Mouse (Mus musculus) gastrocnemius, postnatal 25 days (tissue): ENCODE measurements around the gene Cckbr. TPM values are rescaled to one million over a fixed set of nuclear protein-coding genes. Genes with fewer than 3 reads are reported as not detected.
A peak's percentile ranks its signal among the peaks of the same experiment; 100 is the strongest.

ENCODE experiments used
- DNase-seq: peaks from one replicate; pipeline ENCODE4 v3.0.0; 2022
- long read RNA-seq, 2 experiments: library from polyadenylated mRNA; stranded (forward); transcript quantifications; one replicate each; pipeline ENCODE4 v2.0.0; 2021
- total RNA-seq, 2 experiments: library from RNA; stranded (reverse); gene quantifications; 1 replicate in 1 of 2; 2 replicates in 1 of 2; pipeline ENCODE4 v1.2.3; 2021

The Cckbr gene
- not detected for total RNA-seq
- long read RNA-seq, experiment 1 = 0 reads
- long read RNA-seq, experiment 2 = 0 reads

DNA sequence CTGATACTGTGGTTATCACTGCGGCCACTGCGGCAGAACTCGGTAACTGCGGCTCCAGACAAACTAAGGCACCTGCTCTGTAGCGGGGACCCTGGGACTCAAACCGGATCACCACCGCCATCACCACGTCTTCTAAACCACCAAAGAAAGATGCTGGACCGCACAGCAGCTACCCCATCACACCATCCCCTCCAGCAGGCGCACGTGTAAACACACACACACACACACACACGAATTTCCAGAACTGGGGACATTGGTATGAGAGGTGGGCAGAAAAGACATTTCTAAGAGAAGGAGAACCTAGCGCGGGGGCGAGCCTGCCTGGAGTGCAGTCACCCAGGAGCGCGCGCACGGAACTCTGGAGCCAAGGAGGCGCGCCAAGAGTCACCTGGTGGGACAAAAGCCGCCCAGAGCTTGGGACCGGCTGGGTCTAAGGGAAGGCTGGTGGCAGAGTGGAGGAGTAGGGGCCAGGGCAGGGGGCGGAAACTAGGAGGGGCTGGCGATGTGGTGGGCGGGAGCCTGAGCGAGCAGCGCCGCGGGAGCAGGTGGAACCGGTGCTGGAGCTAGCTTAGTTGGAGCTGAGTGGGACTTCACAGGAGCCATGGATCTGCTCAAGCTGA, at the start of gene Cckbr:
Cckbr (plus strand) TSS at position 308 of the 620 bp plus-strand sequence.
- no peak for DNase-seq

DNA sequence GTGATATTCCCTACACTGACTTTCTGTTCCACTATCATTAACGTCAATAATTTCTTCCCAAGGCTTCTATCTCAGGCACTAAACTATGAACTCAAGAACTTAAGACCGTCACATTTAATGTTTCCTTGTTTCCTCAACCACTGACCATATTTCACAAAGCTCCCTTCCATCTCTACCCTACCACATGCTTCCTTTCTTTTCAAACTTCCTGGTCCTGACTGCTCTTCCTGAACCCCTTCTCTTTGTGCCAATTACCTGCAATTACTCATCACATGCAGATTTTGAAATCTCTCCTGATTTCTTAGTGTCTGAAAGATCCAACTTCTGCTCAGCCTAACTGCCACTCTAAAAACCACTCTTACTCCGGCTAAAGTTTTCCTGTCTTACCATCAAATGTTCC, 45.2 kb upstream of the Cckbr start:
- DNase-seq = no peak

DNA sequence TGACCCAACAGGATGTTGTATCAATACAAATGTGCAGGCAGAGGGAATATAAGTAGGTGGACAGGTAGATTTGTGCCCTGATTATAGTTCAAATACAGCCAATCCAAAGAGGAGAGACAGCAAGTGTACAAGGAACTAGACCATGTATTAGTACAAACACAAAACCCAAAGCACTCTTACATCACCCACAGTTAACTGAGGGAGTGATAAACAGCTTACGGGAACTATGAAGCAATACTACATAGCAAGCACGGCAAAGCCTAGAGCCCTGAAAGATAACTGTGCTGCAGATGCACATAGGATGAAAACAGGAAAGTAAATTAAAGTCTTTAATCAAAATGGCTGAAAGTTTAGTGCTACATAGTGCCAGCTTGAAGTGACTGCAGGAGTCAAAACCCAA, 37.8 kb upstream of the Cckbr start:
- DNase-seq = no peak

DNA sequence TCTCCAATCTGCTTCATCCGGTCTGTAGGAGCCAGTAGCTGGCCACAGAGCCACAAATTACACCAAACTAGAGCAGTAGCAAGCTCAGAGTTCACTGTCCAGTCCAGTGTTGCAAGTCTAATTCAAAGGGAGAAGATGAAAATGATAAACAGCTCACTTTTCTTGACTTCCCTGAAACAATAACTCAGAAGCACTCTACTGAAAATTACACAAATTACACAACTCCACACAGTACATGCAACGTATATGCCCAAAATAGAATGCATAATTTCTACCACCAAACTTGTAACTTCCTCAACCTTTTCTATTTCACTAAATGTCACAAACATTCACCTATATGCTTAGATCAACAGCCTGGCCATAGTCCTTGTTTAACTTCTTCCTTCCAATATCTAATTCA, 35.3 kb upstream of the Cckbr start:
- no peak for DNase-seq

DNA sequence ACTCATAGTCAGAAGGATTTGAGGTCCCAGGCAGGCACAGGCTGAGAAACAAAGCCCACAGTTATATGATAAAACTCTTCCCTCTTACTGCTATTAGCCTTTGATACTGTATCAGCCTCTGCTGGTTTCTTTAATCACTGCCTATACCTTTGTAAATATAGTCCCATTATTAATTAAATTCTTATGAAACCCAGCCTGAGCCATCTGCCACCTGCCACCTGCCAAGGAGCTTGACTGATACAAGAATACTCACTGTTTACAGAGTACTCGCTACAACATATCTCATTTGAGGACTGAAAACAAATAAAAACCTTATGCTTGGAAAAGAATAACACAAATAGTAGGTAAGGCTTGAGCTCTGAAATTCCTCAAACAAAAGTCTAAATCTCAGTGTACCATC, 30.9 kb upstream of the Cckbr start:
- DNase-seq = no peak

DNA sequence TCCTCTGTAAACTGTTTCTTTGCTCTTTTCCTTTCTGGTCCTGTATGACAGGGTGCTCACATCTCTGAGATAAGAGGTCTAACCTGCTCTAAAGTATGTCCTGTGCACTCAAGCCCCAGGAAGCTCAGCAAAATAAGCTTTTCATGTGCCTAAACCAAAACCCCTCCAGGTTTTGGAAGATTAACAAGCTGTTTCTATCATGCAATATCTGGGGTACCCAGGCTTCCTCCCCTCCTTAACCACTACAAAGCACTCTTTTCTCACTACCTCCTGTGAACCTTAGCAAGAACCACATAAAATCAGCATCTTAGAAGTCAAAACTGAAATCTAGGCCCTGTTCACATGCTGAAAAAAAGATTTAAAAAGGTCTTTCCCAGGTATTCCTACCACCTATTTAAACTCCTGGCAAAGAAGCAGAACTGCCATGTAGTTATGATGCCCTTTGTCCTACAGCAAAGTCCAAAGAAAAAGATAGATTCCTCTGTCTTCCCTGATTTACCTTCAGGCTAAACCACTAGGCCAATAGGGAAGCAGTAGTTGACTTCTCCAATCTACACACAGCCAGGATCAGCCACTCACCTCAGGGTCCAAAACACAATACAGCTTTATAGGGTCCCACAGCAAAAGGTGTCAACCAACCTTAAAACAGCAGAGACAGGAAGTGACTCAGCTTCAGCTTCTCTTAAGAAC, 30.3 kb upstream of the Cckbr start:
- DNase-seq = no peak

DNA sequence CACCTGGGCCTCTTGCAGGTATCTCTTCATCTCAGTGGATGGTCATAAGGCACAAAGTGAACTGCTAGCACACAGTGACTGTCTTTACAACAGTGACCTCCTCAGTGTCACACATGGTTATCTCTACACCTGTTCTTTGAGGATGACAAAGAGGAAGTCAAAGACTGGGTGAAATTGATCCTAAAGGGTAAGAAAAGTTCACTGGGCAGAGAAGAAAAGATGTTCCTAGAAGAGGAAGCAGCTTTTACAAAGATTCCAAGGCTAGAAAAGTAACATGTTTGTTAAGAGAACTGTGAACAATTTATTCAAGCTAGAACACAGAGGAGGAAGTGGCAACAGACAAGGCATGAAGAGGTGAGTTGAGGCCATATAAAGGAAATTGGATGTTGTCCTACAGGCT, 29.4 kb upstream of the Cckbr start:
- no peak for DNase-seq

DNA sequence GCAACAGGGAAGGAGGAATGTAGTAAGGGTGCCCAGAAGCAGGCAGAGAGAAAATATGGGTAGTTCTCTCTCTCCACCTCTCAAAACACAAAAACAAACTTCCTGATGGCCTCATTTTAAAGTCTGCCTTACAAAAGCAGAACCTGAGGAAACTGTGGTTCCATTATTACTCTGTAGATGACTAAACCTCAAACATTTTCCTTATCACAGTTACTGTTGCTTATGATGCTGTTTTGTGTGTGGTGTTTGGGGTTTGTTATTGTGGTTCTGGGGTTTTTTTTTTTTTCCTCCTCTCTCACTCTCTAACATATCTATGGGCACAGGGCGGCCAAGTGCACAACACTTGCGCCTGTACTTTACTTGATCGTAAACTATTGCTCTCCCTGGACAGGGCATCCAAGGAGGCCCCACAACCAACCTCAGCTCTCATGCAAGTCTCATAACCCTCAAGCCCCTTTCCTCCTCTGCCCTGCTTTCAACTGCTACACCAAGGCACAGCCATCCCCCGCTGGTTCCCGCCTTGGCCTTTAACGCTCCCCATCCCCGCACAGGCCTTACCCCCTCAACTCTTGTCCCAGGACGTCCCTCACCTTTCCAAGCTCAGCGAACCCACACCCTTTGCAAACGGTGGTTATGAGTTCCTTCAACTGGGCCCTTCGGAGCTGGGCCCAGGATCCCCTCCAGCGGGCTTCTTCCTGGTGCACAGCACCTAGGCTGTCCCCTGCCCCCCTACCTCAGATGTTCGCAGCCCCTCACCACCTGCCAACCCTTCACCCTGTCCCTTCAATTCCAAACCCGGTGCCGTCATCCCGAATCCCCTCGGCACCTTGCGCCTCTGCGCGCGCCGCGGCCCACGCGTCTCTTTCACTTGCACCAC, 26.2 kb upstream of the Cckbr start:
- no peak for DNase-seq

DNA sequence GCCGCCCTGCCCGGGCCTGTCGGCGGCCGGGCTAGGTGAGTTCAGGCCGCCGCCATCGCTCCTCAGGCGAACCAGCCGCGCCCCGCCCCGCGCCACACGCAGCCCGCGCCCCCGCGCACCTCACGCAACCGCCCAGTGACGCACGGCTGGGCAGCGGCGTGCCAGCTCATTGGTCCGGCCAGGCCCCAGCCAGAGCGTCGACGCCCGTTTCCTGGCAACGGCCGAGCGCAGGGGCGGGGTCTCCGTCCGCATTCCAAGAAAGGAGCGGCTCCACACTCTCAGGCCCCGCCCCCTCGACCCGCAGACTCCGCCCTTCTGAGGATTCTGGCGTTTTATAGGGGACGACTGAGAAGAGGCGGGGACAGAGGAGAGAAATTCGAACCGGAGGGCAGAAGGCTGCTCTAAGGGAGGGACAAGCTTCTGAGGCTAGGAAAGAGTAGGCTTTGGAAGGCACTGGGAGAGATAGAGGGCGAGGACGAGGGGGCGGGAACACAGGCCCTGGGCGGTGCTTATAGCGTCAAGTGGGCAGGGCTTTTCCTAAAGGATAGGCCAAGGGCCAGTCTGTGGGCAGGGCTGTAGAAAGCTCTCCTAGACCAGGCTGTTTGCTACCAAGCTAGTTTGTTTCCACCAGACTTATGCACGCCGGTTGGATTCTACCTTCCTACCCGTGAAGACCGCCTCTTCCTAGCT, 25.5 kb upstream of the Cckbr start, which contains the start of gene Fam160a2:
Fam160a2 (minus strand) TSS at position 120 of the 690 bp plus-strand sequence.
- peak; percentile 99 for DNase-seq

DNA sequence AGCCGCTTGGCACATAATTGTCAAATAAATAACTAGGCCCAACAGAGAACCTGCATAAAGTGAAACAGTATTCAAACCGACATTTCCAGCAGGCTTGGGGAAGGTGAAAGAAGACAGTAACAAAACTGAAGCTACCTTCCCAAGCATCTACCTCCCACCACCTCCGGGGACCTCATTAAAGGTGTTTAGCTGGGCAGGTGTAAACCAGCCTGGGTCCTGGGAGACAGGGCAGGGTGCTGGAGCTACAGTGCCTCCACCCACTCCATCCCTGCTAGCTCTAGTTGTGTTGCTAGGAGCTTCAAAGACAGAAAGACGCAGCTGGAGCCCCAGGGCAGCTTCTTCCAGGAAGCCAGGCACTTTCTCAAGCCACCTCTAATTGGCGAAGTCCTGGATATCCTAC, 21.3 kb upstream of the Cckbr start, which contains the start of gene Cnga4:
Cnga4 (plus strand) TSS at position 301 of the 400 bp plus-strand sequence.
- DNase-seq = no peak

DNA sequence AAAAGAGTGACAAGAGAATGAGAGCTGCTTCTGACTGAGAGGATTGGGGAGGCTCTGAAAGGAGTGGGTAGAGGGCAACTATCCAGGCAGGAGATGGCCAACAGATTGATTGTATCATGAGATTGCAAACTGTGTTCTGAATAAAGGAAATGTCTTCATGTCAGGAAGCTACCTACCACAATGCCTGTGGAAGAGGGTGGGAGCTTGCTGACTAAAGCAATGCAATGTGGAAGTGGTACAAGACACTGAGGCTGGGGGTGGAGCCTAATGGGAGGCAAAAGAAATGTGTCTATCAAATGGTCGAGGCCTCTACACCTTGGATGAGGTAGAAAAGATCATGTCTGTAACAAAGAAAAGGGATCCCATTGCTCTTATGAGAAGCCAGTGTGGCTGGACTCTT, 19.2 kb upstream of the Cckbr start:
- DNase-seq = no peak

DNA sequence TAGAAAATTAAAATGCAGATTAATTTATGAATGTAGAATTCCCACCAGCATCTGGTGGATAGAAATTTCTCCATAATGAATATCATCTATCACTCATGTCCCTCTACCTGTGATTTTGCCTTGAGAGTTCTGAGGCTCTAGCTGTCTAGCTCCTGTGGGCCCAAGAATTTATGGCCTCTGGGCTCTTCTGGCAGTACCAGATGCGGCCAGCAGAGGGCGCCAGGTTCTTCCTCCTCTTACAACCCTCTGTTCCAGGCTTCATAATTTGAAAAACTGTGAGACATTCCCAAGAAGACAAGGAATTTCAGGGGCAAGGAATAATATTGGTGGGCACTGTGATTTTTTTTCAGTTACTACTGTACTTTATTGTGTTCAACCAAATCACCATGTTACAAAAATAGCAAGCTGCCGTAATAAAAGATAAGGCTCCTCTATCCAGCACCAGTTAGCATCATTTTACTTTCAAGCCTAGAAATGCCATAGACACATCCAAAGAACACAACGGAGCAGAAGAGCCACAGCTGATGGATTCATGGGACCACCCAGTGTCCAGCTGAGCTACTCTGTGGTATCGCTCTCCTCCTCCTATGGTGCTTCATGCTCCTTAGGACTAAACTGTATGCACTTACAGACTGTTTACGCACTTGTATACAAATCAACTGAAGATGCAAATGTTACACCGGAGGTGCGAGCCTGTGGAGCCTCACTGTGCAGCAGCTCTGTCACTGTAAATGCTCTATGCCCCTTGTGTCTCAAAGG, 13.5 kb upstream of the Cckbr start:
- peak; percentile 23 for DNase-seq

DNA sequence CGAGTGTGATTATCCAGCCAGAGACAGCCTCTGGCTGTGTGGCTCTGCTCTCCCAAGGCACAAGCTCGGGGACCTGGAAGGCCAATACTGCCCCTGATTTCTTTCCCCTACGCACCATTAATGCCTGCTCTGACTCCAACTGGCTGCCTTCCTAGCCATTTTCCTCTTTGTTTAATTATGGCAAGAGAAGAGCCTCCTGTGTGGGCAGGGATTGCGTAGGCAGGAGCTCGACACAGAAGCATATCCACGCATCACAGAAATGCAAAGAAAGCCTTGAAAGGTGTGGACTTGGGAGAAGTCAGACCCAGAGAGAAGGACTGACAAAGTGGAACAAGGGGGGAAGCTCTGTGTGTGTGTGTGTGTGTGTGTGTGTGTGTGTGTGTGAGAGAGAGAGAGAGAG, 11.1 kb upstream of the Cckbr start:
- no peak for DNase-seq

DNA sequence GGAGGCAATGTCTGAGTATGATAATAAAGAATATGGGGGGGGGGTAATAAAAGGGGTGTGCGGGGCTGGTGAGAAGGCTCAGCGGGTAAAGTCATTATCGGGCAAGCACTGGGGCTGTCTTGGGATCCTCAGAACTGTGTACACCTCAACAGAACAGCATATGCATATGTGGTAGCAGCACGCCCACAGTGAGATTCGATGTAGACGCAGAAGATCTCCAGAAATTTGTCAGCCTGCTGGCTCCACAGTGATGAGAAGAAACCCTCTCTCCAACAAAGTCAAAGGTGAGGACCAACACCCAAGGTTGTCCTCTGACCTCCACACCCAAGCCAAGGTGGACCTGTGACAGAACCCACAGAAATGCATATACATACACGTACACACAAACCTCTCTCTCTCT, 9.0 kb upstream of the Cckbr start:
- no peak for DNase-seq

DNA sequence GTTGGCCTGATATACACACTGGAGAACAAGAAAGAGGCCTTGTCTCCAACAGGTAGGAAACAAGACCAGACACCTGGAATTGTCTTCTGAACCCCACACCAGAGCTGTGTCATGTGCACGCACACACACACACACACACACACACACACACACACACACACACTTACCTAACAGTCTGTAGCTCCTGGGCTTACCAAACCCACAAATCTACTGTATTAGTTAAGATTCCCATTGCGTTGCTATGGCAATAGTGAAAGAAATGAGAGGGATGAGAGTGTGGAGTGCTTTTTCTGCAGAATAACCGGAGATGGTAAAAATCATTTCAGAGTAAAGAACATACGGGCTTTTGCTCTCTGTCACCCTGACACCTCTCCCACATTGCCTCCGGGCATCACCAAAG, 7.4 kb upstream of the Cckbr start:
- DNase-seq = no peak

DNA sequence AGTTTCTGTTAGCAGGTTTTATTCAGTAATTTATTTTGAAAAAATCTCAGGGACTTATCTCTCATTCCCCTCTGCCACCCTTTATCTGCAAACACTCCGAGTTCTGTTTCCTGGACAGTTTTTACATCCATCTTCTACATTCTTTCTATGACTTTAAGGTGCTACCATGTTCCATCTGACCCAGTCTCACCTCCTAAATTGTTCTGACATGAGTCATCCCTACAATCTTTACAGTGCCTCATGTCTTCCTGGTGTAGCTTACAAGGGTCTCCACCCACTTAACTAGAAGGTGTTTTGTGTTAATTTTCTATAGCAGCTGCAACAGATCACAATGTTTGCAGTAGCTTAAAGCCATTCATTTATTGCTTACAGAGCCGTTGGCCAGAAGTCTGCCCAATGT, 4.6 kb upstream of the Cckbr start:
- DNase-seq = no peak

DNA sequence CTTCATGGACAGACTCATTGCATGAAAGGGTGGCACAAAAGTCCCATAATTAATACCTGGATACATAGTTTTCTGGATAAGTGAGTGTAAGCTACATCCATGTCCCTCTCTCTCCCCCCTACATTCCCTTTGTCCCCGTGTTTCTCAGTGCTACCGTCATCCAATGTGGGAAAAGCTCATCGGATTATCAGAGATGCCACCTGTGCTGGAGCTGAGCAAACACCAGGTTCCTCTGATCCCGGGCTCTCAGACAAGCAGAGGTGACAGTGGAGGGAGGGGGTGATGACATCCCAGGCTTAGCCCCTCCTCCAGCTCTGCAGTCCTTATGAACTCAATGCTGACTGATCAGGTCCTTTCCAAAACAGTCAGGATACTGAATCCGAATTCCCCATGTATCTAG, 1.2 kb upstream of the Cckbr start:
- no peak for DNase-seq

DNA sequence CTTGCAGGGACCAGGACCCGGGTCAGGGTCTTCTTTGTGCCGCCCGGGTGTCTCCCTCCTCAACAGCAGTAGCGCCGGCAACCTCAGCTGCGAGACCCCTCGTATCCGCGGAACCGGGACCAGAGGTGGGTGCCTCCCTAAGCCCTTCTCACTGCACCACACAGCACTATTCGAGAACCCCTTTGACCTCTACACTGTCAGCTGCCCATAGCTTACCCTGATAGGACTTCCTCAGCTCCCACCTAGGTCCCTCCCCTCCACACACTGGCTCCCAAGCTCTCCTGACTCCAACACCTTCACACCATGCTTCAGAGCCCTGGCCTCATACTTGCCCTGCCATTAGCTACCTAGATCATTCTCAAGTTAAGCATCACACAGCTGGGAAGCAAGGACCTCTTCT, 520 bp downstream of the Cckbr start:
- DNase-seq = no peak

DNA sequence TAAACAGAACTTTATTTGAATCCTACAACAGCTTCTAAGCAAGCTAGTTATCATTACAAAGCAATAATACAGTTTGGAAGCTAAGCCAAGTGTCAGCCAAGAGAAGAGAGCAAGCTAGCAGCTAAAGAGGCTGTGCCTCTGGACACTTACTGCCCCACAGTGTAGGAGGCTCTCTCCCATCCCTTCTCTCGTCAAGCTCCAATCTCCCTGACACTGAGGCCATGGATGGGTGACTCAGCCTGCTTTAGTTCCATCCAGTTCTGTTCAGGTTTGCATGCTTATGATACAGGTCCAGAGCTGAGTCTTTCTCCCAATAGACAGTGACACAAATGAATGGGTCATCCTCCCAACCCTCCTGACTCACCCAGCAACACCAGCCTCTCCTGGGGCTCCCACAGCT, 6.5 kb downstream of the Cckbr start:
- no peak for DNase-seq

DNA sequence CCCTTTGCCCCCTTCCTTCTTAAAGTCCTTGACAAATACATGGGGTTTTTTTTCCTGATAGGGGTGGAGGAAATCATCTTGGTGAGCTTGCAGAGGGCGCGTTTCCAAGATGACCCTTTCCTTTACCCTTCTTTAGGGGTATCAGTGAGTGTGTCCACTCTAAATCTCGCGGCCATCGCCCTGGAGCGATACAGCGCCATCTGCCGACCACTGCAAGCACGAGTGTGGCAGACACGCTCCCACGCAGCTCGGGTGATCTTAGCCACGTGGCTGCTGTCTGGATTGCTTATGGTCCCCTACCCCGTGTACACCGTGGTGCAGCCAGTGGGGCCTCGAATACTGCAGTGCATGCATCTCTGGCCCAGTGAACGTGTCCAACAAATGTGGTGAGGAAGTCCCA, 8.3 kb downstream of the Cckbr start:
- DNase-seq = no peak

DNA sequence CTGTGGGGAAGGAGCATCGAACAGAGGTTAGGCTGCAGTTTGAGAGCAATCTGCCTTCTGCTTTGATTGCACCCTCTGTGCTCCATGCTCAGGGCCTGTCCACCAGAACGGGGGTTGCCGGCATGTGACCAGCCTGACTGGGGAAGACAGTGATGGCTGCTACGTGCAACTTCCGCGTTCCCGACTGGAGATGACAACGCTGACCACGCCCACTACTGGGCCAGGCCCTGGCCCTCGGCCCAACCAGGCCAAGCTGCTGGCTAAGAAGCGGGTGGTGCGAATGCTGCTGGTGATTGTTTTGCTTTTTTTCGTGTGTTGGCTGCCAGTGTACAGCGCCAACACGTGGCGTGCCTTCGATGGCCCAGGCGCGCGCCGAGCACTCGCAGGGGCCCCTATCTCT, 9.3 kb downstream of the Cckbr start:
- DNase-seq = peak; percentile 10
